Mouse (Mus musculus) cortical plate, adult 2 months (tissue): ENCODE measurements around the gene Tex12. TPM values are rescaled to one million over a fixed set of nuclear protein-coding genes. Genes with fewer than 3 reads are reported as not detected.
A peak's percentile ranks its signal among the peaks of the same experiment; 100 is the strongest.

Experiments used
- H3K27ac ChIP-seq: fragments of 200-500 bp; 2 replicates; pipeline ENCODE4 v1.5.1; 2012; ENCODE audit warnings: low read length, control low read depth, inconsistent platforms; ENCODE audit not compliant: insufficient read depth
- H3K4me1 ChIP-seq: fragments of 200-500 bp; 2 replicates; pipeline ENCODE4 v1.6.1; 2011; ENCODE audit warnings: low read length; ENCODE audit not compliant: control insufficient read depth, insufficient read depth
- H3K4me3 ChIP-seq: fragments of 200-500 bp; 2 replicates; pipeline ENCODE4 v1.5.1; 2011; ENCODE audit warnings: mild to moderate bottlenecking, low read length, control low read depth; ENCODE audit not compliant: insufficient read depth
- CTCF ChIP-seq: fragments of 200-500 bp; IDR thresholded peaks from 2 replicates; pipeline ENCODE4 v1.5.1; 2011; ENCODE audit warnings: mild to moderate bottlenecking, control low read depth, low read length; ENCODE audit not compliant: insufficient read depth; ENCODE audit errors: extremely low read depth
- POLR2A ChIP-seq: fragments of 200-500 bp; IDR thresholded peaks from 2 replicates; pipeline ENCODE4 v1.6.1; 2011; ENCODE audit warnings: mild to moderate bottlenecking, low read length, control low read depth; ENCODE audit not compliant: insufficient read depth; ENCODE audit errors: extremely low read depth
- polyA plus RNA-seq: library from polyadenylated mRNA; depleted of rRNA; stranded (reverse); fragments of >200 nt; gene quantifications from 2 replicates; pipeline ENCODE4 v1.2.3, GENCODE M21; 2012; rRNA removed

Tex12 gene
- not detected in 2 replicates for polyA plus RNA-seq

- TF ChIP-seq CTCF (no peak), POLR2A (no peak)
- no peak within 1 kb of the TSS for H3K4me3 ChIP-seq
- H3K27ac ChIP-seq, result no peak within 1 kb of the TSS
- no peaks in the 10 kb centered on the region for H3K4me1 ChIP-seq
These were observed at the start of gene Tex12 for GRCm38 (mm10) chr9:50561145-50561917. Gene Tex12 (minus strand): TSS chr9:50561325.

DNA sequence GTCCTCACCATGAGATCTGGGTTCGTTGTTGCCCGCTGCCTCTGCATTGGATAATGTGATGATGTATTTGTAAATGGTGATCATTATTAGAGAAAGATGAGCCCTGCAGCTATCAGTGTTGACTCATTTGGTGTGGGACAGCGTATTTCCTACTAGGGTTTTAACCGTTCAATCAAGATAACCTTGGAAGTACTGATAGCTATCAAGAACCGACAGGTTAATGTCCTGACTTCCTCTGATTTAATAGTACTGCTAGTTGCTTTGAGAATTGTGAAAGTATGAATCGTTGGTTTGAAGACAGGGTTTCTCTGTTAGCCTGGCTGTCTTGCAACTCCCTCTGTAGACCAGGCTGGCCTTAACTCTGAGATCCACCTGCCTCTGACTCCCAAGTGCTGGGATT, 43.2 kb upstream of the Tex12 start:
- TF ChIP-seq POLR2A, result no peak
- TF ChIP-seq CTCF, result no peak
- peak overlapping the region; percentile 40; the same call in 1 of the 2 replicates for H3K27ac ChIP-seq

DNA sequence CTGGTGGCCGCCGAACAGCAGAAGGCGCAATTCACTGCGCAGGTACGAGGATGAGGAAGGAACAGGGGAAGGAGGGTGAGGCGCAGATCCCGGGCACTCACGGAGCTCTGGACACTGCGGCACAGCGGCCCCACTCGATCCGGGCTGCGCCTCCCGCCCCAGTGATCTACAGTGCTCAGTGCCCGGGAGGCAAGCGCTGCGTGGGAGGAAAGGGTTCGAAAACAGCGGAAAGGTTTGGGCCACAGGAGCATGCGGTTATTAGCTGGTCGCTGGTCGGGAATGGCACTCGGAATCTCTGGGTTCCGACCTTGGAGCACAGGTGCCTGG, 42.8 kb upstream of the Tex12 start:
- Histone ChIP-seq H3K27ac (peak overlapping the region; percentile 40), H3K4me1 (peaks cover 9% of the 10 kb centered on the region), H3K4me3 (peak overlapping the region; percentile 78)
- no peak for TF ChIP-seq POLR2A
- no peak for TF ChIP-seq CTCF

More for the DNA sequence above, 43.2 kb upstream of the Tex12 start:
- Histone ChIP-seq H3K4me1 (peaks cover 9% of the 10 kb centered on the region), H3K4me3 (peak overlapping the region; percentile 78)

DNA sequence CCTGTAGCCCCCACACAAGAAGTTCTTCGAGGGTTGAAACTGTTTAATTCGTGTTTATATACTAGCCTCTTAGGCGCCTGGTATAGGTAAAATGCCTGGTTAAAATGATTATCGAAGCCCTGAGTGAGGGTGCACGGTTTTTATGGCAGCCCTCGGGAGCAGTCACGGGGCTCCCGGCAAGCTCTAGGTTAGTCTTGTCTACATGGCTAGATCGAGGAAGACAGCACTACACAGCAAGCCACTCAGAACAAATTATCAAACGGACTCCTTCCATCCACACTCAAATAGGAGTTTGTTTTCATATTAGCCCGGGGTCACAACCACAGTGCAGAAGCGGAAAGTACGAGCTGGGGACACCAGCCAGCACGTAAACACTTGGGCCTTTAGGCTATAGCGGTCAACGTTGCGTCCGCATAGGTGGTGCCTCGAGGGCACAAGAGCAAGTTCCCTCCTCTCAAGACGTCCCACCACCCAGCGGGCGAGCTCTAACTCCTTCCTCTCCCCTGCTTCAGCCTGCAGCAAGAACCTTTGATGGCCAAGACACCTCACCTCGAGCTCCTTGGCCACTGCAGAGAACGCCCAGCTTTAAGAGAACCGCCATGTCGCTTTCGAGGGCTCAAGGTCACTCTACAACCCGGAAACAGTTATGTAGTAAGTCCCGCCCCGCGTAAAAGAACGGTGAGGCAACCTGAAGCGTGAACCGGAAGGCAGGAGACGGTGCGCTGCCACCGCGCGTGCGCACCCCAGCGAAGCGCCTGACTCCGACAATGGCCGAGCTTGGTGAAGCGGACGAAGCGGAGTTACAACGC, 42.3 kb upstream of the Tex12 start, which contains the start of the genes Sdhd and Timm8b:
Gene Sdhd, minus strand, starts transcription at position 624 of the 809 bp plus-strand sequence.
Gene Timm8b, plus strand, starts transcription at position 722 of the 809 bp plus-strand sequence.
- Histone ChIP-seq H3K27ac (peak within 1 kb of the TSS; percentile 41), H3K4me3 (peak within 1 kb of the TSS; percentile 78), H3K4me1 (peaks cover 9% of the 10 kb centered on the region)
- TF ChIP-seq CTCF, result no peak
- peak; percentile 92 for TF ChIP-seq POLR2A

DNA sequence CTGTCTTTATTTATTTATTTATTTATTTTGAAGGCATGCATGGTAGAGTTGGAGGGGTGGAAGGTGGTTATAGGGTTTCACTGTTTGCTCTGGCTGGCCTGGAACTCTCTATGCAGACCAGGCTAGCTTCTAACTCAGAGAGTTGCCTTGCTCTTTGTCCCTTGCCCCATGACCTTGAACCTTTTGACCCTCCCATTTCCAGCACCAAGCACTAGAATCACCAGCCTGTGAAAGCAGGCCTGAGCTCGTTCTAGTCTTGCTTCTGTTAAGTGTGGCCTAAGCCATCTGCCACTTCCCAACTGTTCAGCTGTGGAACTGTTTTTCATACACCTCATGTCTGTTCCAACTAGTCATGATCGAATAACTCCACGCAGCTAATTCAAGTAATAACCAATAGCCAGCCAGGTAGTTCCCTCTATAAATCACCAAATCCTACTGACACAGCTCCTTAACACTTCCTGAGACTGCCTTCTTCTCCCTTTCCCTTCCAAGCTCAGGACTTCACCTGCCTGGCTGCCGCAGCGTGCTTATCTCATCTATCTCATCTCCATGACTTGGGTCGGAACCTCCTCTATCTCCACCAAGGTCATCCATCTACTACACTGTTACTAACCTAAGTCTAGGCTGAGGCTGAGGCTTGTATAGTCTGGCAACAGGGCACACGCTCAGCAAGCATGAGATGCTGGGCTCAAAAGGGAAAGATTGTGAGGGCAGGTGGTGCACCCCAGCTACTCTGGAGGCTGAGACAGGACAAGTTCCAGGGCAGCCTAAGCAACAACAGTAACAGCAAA, 41.1 kb upstream of the Tex12 start:
- TF ChIP-seq POLR2A, result no peak
- no peak for TF ChIP-seq CTCF

GRCm38 (mm10) chr9:50601536-50601935, 40.4 kb upstream of the Tex12 start:
- Histone ChIP-seq H3K4me1 (peaks cover 9% of the 10 kb centered on the region), H3K27ac (no peak overlapping the region), H3K4me3 (no peak overlapping the region)
- TF ChIP-seq CTCF (no peak), POLR2A (no peak)

More for the DNA sequence above, 41.1 kb upstream of the Tex12 start:
- peaks cover 9% of the 10 kb centered on the region for H3K4me1 ChIP-seq
- no peak overlapping the region for H3K27ac ChIP-seq
- peak overlapping the region; percentile 78 for H3K4me3 ChIP-seq

DNA sequence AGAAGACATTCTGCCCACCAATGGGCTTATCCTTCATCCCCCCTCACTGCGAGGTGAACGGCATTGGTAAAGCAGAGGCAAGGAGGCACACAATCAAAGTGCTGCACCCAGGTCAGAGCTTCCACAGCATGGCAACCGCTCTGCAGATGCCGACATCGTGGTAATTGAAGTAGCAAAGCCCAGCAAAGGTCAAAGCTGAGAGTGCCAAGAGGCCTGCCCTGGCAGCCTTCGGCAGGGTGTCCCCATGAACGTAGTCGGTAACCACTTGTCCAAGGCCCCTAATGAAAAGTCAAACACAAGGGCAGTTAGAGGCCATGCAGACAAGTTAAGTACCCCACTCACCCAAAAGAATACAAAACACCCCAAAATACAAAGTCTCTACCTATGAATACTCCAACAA, 35.8 kb upstream of the Tex12 start:
- H3K4me1 ChIP-seq, result peaks cover under 1% of the 10 kb centered on the region
- no peak for TF ChIP-seq CTCF
- no peak for TF ChIP-seq POLR2A
- H3K27ac ChIP-seq, result no peak overlapping the region
- H3K4me3 ChIP-seq, result no peak overlapping the region

GRCm38 (mm10) chr9:50594794-50595417, 33.8 kb upstream of the Tex12 start:
- Histone ChIP-seq H3K27ac (no peak overlapping the region), H3K4me3 (no peak overlapping the region), H3K4me1 (no peaks in the 10 kb centered on the region)
- no peak for TF ChIP-seq CTCF
- no peak for TF ChIP-seq POLR2A

DNA sequence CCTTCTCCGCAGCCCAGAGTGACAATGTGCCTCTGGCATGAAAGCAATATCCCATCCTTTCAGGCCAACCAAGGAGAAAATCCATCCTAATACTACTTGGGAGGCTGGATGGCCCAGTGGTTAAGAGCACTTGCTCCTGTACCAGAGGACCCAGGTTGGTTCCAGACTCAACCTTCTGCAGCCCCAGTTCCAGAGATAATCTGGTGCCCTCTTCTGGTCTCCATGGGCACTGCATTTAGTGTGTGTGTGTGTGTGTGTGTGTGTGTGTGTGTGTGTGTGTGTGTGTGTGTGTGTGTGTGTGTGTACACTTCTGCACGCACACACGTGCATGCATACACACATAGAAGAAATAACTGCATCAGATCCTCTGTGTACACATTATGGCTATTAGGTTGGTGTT, 32.4 kb upstream of the Tex12 start:
- no peak overlapping the region for H3K27ac ChIP-seq
- H3K4me3 ChIP-seq, result no peak overlapping the region
- no peaks in the 10 kb centered on the region for H3K4me1 ChIP-seq
- no peak for TF ChIP-seq POLR2A
- TF ChIP-seq CTCF, result peak; percentile 34
